Mouse (Mus musculus) MEL (cell line): ENCODE results near the gene Tekt2.

Experiments
- CTCF ChIP-seq, 3 experiments: IDR thresholded peaks in 2 of 3; conservative IDR thresholded peaks in 1 of 3; 2 replicates each; pipeline ENCODE4 v1.5.1; 2011 to 2012; ENCODE audit warnings: low read length in 3 of 3, low read depth in 2 of 3, mild to moderate bottlenecking in 2 of 3, improper control_type of control experiment in 1 of 3, inconsistent platforms in 1 of 3, mixed read lengths in 1 of 3, moderate library complexity in 1 of 3; ENCODE audit not compliant: control insufficient read depth in 1 of 3, insufficient read depth in 1 of 3, poor library complexity in 1 of 3, severe bottlenecking in 1 of 3
- ELF1 ChIP-seq: IDR thresholded peaks from 2 replicates; pipeline ENCODE4 v1.6.1; 2014; ENCODE audit warnings: low read depth, mild to moderate bottlenecking, inconsistent platforms, low read length, improper control_type of control experiment, moderate library complexity
- EP300 ChIP-seq, 2 experiments: IDR thresholded peaks; 2 replicates each; pipeline ENCODE4 v1.6.1; 2011; ENCODE audit warnings: improper control_type of control experiment in 2 of 2, low read length in 2 of 2, low read depth in 1 of 2, mild to moderate bottlenecking in 1 of 2
- HCFC1 ChIP-seq: IDR thresholded peaks from 2 replicates; pipeline ENCODE4 v1.6.1; 2012; ENCODE audit warnings: low read depth, mild to moderate bottlenecking, inconsistent platforms, low read length, improper control_type of control experiment, moderate library complexity
- KAT2A ChIP-seq: conservative IDR thresholded peaks from 2 replicates; pipeline ENCODE4 v1.6.1; 2012; ENCODE audit warnings: low read depth, low read length, improper control_type of control experiment, inconsistent platforms
- MXI1 ChIP-seq: IDR thresholded peaks from 2 replicates; pipeline ENCODE4 v1.6.1; 2011; ENCODE audit warnings: mild to moderate bottlenecking, low read depth, low read length, improper control_type of control experiment
- UBTF ChIP-seq: IDR thresholded peaks from 2 replicates; pipeline ENCODE4 v1.6.1; 2012; ENCODE audit warnings: low read depth, mild to moderate bottlenecking, inconsistent platforms, low read length, improper control_type of control experiment, moderate library complexity, borderline replicate concordance; ENCODE audit not compliant: insufficient read depth

DNA sequence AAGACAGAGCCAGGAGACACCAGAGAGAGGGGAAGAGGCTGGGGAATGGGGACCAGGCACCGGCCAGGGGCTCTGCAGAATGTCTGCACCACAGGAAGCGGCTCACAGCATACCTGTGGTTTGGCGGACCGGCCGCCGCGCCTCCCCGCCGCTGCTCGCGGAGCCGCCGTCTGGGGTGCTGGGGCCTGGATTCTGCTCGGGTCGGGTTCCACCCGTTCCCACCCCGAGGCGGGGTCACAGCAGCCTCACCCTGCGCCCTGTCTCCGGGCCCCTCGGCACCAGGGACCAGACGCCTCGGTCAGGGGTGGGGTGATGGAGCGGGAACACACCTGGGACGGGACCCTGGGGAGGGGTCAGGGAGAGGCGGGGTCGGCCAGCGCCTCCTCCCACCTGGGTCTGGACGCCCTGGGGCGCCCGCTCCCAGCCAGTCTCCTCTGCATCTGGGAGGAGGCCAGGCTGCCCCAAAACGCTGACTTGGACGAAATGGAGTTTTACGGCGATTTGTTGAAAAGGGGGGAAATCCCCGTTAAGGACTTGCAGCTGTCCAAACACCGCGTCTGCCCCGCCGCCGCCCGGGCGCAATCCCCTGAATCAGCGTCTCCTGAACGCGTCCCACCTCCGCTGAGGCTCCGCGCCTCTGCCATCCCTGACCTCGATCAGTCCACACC is 24.4 kb downstream of the Tekt2 start:
- TF ChIP-seq EP300 (IDR thresholded peaks at IDR 0.05; ENCODE audit: low read depth in 1 of 2, low read length in 2 of 2) (no peak), KAT2A (no peak), ELF1 (no peak), UBTF (no peak), HCFC1 (no peak), MXI1 (no peak), CTCF (IDR thresholded peaks at IDR 0.05 in 2 of 3, conservative IDR thresholded peaks at IDR 0.05 in 1 of 3; ENCODE audit: control insufficient read depth in 1 of 3, insufficient read depth in 1 of 3, low read depth in 2 of 3, low read length in 3 of 3, poor library complexity in 1 of 3, severe bottlenecking in 1 of 3) (no peak)
